Mouse (Mus musculus): ENCODE data around the gene Olfr1120.

DNA sequence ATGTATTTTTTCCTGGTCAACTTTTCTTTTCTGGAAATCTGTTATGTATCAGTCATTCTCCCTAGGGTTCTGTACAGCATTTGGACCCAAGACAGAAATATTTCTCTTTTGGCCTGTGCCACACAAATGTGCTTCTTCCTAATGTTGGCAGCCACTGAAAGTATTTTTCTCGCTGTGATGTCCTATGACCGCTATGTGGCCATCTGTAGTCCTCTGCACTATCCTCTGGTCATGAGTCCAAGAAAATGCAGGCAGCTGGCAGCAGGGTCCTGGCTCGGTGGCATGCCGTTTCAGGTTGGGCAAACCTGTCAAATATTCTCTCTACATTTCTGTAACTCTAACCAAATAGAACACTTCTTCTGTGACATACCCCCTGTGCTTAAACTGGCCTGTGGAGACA, 17.1 kb downstream of the Olfr1120 start:
- TF ChIP-seq CTCF (IDR thresholded peaks at IDR 0.05; ENCODE audit: control insufficient read depth, insufficient read depth, insufficient replicate concordance, low read depth, low read length) (no peak), POLR2A (IDR thresholded peaks at IDR 0.05; ENCODE audit: control insufficient read depth, low read depth, low read length) (no peak)
